Mouse (Mus musculus) right cerebral cortex, postnatal 10 days (tissue): Measurements from ENCODE around the gene Aqp11.

Experiments
- DNase-seq, 2 experiments: peaks; one replicate each; pipeline ENCODE4 v3.0.0; 2021; ENCODE audit warnings: low spot score in 2 of 2

Aqp11 gene

GRCm38 (mm10) chr7:97737638-97738456, at the start of gene Aqp11:
Gene Aqp11, minus strand, starts transcription at chr7:97738289.
- DNase-seq: peak; percentile 77 to 81

- no peak for DNase-seq
Measured at GRCm38 (mm10) chr7:97783523-97783922, 45.4 kb upstream of the Aqp11 start.

GRCm38 (mm10) chr7:97781496-97781895, 43.4 kb upstream of the Aqp11 start:
- DNase-seq: no peak

GRCm38 (mm10) chr7:97780815-97781214, 42.7 kb upstream of the Aqp11 start:
- no peak for DNase-seq

- no peak for DNase-seq
Measured at GRCm38 (mm10) chr7:97780222-97780621, 42.1 kb upstream of the Aqp11 start.

GRCm38 (mm10) chr7:97777191-97777590, 39.1 kb upstream of the Aqp11 start:
- no peak for DNase-seq

- no peak for DNase-seq
Measured at GRCm38 (mm10) chr7:97775923-97776322, 37.8 kb upstream of the Aqp11 start.

GRCm38 (mm10) chr7:97775380-97775779, 37.3 kb upstream of the Aqp11 start:
- DNase-seq: no peak

- no peak for DNase-seq
Measured at GRCm38 (mm10) chr7:97770841-97771620, 32.9 kb upstream of the Aqp11 start.

GRCm38 (mm10) chr7:97769020-97769419, 30.9 kb upstream of the Aqp11 start:
- no peak for DNase-seq

- peak; percentile 47 to 62 for DNase-seq
Measured at GRCm38 (mm10) chr7:97767841-97768240, 29.8 kb upstream of the Aqp11 start.

- DNase-seq: no peak
Measured at GRCm38 (mm10) chr7:97766406-97767166, 28.5 kb upstream of the Aqp11 start.

GRCm38 (mm10) chr7:97765963-97766347, 27.9 kb upstream of the Aqp11 start:
- no peak for DNase-seq

GRCm38 (mm10) chr7:97765181-97765962, 27.3 kb upstream of the Aqp11 start:
- no peak for DNase-seq

- DNase-seq: no peak
Measured at GRCm38 (mm10) chr7:97764591-97764990, 26.5 kb upstream of the Aqp11 start.

- DNase-seq: peak in 1 of 2 experiments; percentile 46
Measured at GRCm38 (mm10) chr7:97756967-97757881, 19.1 kb upstream of the Aqp11 start.

- no peak for DNase-seq
Measured at GRCm38 (mm10) chr7:97749207-97750190, 11.4 kb upstream of the Aqp11 start.

- no peak for DNase-seq
Measured at GRCm38 (mm10) chr7:97748527-97749206, 10.6 kb upstream of the Aqp11 start.
